Mouse (Mus musculus): ENCODE measurements at regions not wholly inside any gene's neighbourhood (a gene's known extent, or its start where the extent isn't known, plus 50 kb on each side); places are given as distances from the start of the nearest gene placed in this dataset.

GRCm38 (mm10) chr9:91803372-91803961 is 389.3 kb upstream of the Plscr5 start:
- no peak for DNase-seq

GRCm38 (mm10) chr9:91798837-91799225 is 393.9 kb upstream of the Plscr5 start:
- DNase-seq: no peak

GRCm38 (mm10) chr9:91798171-91798836 is 394.4 kb upstream of the Plscr5 start:
- no peak for DNase-seq

GRCm38 (mm10) chr9:91796976-91797375 is 395.8 kb upstream of the Plscr5 start:
- DNase-seq: no peak

- DNase-seq: no peak
Measured at GRCm38 (mm10) chr9:91752935-91753334, 387.3 kb upstream of the Zic1 start.

- DNase-seq: no peak
Measured at GRCm38 (mm10) chr9:91711106-91711505, 345.5 kb upstream of the Zic1 start.

GRCm38 (mm10) chr9:91680859-91681258 is 315.2 kb upstream of the Zic1 start:
- no peak for DNase-seq

GRCm38 (mm10) chr9:91666667-91667066 is 301.1 kb upstream of the Zic1 start:
- DNase-seq: no peak

GRCm38 (mm10) chr9:91660089-91660488 is 294.5 kb upstream of the Zic1 start:
- no peak for DNase-seq

GRCm38 (mm10) chr9:91654071-91654470 is 288.5 kb upstream of the Zic1 start:
- DNase-seq: no peak

- no peak for DNase-seq
Measured at GRCm38 (mm10) chr9:91652384-91653100, 286.9 kb upstream of the Zic1 start.

- no peak for DNase-seq
Measured at GRCm38 (mm10) chr9:91610401-91610800, 244.8 kb upstream of the Zic1 start.

GRCm38 (mm10) chr9:91609457-91610166 is 244.0 kb upstream of the Zic1 start:
- no peak for DNase-seq

- no peak for DNase-seq
Measured at GRCm38 (mm10) chr9:91601740-91602139, 236.1 kb upstream of the Zic1 start.

- no peak for DNase-seq
Measured at GRCm38 (mm10) chr9:91591915-91592314, 226.3 kb upstream of the Zic1 start.

- DNase-seq: no peak
Measured at GRCm38 (mm10) chr9:91588756-91589155, 223.1 kb upstream of the Zic1 start.

- no peak for DNase-seq
Measured at GRCm38 (mm10) chr9:91587861-91588260, 222.3 kb upstream of the Zic1 start.

GRCm38 (mm10) chr9:91587271-91587670 is 221.7 kb upstream of the Zic1 start:
- DNase-seq: no peak

- no peak for DNase-seq
Measured at GRCm38 (mm10) chr9:91586635-91587034, 221.0 kb upstream of the Zic1 start.

- no peak for DNase-seq
Measured at GRCm38 (mm10) chr9:91574156-91574555, 208.5 kb upstream of the Zic1 start.

GRCm38 (mm10) chr9:91566006-91566641 is 200.5 kb upstream of the Zic1 start:
- no peak for DNase-seq

GRCm38 (mm10) chr9:91561331-91561730 is 195.7 kb upstream of the Zic1 start:
- DNase-seq: no peak

GRCm38 (mm10) chr9:91559794-91560193 is 194.2 kb upstream of the Zic1 start:
- DNase-seq: no peak
